Mouse (Mus musculus): Measurements from ENCODE around the gene Cdk5r1.

GRCm38 (mm10) chr11:80449859-80450258 is 27.0 kb upstream of the Cdk5r1 start:
- TF ChIP-seq CHD2 (IDR thresholded peaks at IDR 0.05; ENCODE audit: low read depth, low read length) (no peak), ZNF384 (IDR thresholded peaks at IDR 0.05; ENCODE audit: low read depth, low read length) (no peak), ZC3H11A (IDR thresholded peaks at IDR 0.05; ENCODE audit: borderline replicate concordance, low read depth, low read length) (no peak), HCFC1 (IDR thresholded peaks at IDR 0.05; ENCODE audit: borderline replicate concordance, insufficient read depth, low read length) (no peak), MAFK (IDR thresholded peaks at IDR 0.05; ENCODE audit: insufficient read depth, low read depth, low read length) (no peak)

Measured in ES-E14 (cell line).